Mouse (Mus musculus) gastrocnemius, postnatal 25 days (tissue): ENCODE data around the gene Toporsl. TPM values are rescaled to one million over a fixed set of nuclear protein-coding genes. Genes with fewer than 3 reads are reported as not detected.

ENCODE experiments used
- DNase-seq: peaks from one replicate; pipeline ENCODE4 v3.0.0; 2022
- long read RNA-seq, 2 experiments: library from polyadenylated mRNA; stranded (forward); transcript quantifications; one replicate each; pipeline ENCODE4 v2.0.0; 2021
- total RNA-seq, 2 experiments: library from RNA; stranded (reverse); gene quantifications; 1 replicate in 1 of 2; 2 replicates in 1 of 2; pipeline ENCODE4 v1.2.3; 2021

Gene Toporsl
- not detected for total RNA-seq
- long read RNA-seq, experiment 1 = 0 reads
- long read RNA-seq, experiment 2 = 0 reads

- DNase-seq = no peak
Observed at GRCm38 (mm10) chr4:52595927-52596326, at the start of gene Toporsl. Gene Toporsl, plus strand, starts transcription at chr4:52596274.

- no peak for DNase-seq
Observed at GRCm38 (mm10) chr4:52557672-52558071, 38.4 kb upstream of the Toporsl start.

- no peak for DNase-seq
Observed at GRCm38 (mm10) chr4:52558080-52558479, 38.0 kb upstream of the Toporsl start.

- no peak for DNase-seq
Observed at GRCm38 (mm10) chr4:52563859-52564258, 32.2 kb upstream of the Toporsl start.

- DNase-seq = no peak
Observed at GRCm38 (mm10) chr4:52586194-52586734, 9.8 kb upstream of the Toporsl start.

GRCm38 (mm10) chr4:52593821-52594356 lies 2.2 kb upstream of the Toporsl start:
- no peak for DNase-seq

- DNase-seq = no peak
Observed at GRCm38 (mm10) chr4:52594632-52595031, 1.4 kb upstream of the Toporsl start.

GRCm38 (mm10) chr4:52598180-52598881 lies 2.3 kb downstream of the Toporsl start:
- no peak for DNase-seq

GRCm38 (mm10) chr4:52606923-52607322 lies 10.8 kb downstream of the Toporsl start:
- no peak for DNase-seq

GRCm38 (mm10) chr4:52634986-52635385 lies 38.9 kb downstream of the Toporsl start:
- no peak for DNase-seq

GRCm38 (mm10) chr4:52647791-52648190 lies 51.7 kb downstream of the Toporsl start:
- no peak for DNase-seq

GRCm38 (mm10) chr4:52659701-52660100 lies 63.6 kb downstream of the Toporsl start:
- DNase-seq = no peak

- no peak for DNase-seq
Observed at GRCm38 (mm10) chr4:52660701-52661117, 64.6 kb downstream of the Toporsl start.

GRCm38 (mm10) chr4:52661311-52661710 lies 65.2 kb downstream of the Toporsl start:
- DNase-seq = no peak

Other genes starting within 250 kb of the Toporsl start
- 1 to 10 TPM; 1.0 to 2.5 TPM for gene Smc2, start 157.0 kb upstream of the Toporsl start, total RNA-seq
- gene Vma21-ps, start 99.0 kb upstream of the Toporsl start, total RNA-seq = not detected
- gene Olfr275, start 218.3 kb downstream of the Toporsl start, total RNA-seq = not detected